Mouse (Mus musculus): Measurements from ENCODE around the gene Rpl36. TPM values are rescaled to one million over a fixed set of nuclear protein-coding genes. Genes with fewer than 3 reads are reported as not detected.
"Not testable (repeated sequence)": the region's sequence is repeated elsewhere in the genome, so short reads cannot be mapped to it uniquely, and the experiment has no call there.

The Rpl36 gene
- polyA plus RNA-seq, 1 experiment from 2014 or later = 1,263 TPM

DNA sequence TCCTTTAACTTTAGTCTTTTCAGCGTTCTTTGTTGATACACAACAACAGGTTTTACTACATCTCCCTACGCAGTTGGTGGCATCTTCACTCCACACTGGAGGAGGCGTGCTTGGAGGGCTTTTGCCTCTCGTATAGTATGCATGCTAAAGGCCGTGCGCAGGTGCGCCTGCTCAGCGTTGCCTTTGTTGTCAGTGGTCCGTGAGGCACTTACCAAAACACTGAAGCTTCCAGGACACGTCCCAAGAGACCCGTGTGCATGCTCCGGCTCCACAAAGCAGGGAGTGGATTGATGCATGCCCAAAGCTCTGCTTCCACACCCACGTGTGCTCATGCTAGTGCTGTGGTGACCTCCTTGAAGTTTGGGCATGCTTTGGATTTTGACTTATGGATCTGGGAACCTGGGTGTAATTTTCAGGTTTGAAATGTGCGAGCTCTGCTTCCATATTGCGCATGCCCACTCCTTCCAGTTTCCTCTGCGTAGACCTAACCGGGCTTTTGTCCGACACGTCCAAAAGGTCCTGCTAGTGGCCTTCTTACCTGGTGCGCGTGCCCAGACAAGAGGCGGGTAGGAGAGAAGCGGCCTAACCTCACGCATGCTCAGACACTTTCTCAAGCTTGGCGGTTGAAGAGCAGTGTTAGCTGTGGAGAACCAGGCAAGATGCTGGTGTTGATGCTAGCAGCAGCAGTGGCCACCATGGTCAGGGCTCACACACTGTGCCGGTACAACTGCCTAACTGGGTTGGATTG lies 14.5 kb downstream of the Rpl36 start, which contains the start of gene Catsperd:
TSS of gene Catsperd (plus strand) at position 614 of the 748 bp plus-strand sequence.
- whole genome bisulfite sequencing = 12% methylated on average over 26 of the region's 26 CpGs
- DNase-seq (ENCODE audit: low spot score) (peak; percentile 47), ATAC-seq (ENCODE audit: low FRiP score) (peak; percentile 38; the same call in 1 of the 2 replicates)
- Histone ChIP-seq H3K9ac (peak within 1 kb of the TSS; percentile 34), H3K9me3 (ENCODE audit: control insufficient read depth, low read length) (no peaks in the 10 kb centered on the region), H3K27ac (peak within 1 kb of the TSS; percentile 78), H3K27me3 (ENCODE audit: control insufficient read depth, insufficient read depth, low read length) (no peaks in the 10 kb centered on the region), H3K36me3 (replicated peaks; ENCODE audit: control insufficient read depth, insufficient read depth) (peaks cover 9% of the 10 kb centered on the region; the same call in 1 of the 2 replicates), H3K4me3 (replicated peaks; ENCODE audit: low read length) (peak within 1 kb of the TSS; percentile 61), H3K4me2 (replicated peaks) (peak within 1 kb of the TSS; percentile 67), H3K4me1 (replicated peaks; ENCODE audit: control insufficient read depth, insufficient read depth, low read length) (peaks cover 17% of the 10 kb centered on the region)

DNA sequence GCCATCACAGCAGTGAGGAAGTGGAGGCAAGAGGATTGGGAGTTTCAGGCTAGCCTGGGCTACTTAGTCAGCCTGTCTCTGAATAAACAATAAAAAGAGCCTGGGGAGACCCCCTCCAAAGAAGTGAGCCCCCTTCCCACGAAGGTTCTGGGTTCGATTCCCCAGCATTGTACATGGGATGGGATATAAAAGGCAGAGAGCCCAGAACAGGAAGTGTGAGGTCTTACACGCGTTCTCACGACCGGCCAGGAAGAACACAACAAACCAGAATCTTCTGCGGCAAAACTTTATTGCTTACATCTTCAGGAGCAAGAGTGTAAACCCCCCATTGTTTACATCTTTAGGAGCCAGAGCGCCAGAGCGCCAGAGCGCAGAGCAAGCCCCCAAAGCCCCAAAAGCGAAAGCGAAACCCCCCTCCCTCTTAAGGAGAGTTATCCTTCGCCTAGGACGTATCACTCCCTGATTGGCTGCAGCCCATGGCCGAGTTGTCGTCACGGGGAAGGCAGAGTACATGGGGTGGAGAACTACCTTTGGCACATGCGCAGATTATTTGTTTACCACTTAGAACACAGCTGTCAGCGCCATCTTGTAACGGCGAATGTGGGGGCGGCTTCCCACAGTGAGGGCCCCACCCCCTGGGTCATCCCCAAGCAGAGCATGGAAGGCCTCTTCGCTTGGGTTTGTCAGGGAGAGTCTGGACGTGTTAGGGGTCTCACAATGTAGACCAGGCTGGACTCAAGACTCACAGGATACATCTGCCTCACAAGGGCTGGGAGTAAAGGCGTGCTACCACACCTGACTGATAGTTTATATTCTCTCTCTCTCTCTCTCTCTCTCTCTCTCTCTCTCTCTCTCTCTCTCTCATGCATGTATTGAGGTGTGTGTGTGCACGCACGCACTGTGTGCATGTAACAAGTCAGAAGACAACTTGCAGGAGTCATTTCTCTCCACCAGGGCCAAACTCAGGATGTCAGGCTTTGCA lies 16.9 kb downstream of the Rpl36 start:
- H3K9me3 ChIP-seq (ENCODE audit: control insufficient read depth, low read length); DNase-seq (ENCODE audit: low spot score); H3K9ac ChIP-seq; ATAC-seq (ENCODE audit: low FRiP score); H3K4me2 ChIP-seq (replicated peaks); H3K4me3 ChIP-seq (replicated peaks; ENCODE audit: low read length); H3K36me3 ChIP-seq (replicated peaks; ENCODE audit: control insufficient read depth, insufficient read depth); H3K27me3 ChIP-seq (ENCODE audit: control insufficient read depth, insufficient read depth, low read length); H3K27ac ChIP-seq: not testable (repeated sequence)
- WGBS = 89% methylated on average over 27 of the region's 27 CpGs
- H3K4me1 ChIP-seq (replicated peaks; ENCODE audit: control insufficient read depth, insufficient read depth, low read length) = peaks cover 17% of the 10 kb centered on the region

DNA sequence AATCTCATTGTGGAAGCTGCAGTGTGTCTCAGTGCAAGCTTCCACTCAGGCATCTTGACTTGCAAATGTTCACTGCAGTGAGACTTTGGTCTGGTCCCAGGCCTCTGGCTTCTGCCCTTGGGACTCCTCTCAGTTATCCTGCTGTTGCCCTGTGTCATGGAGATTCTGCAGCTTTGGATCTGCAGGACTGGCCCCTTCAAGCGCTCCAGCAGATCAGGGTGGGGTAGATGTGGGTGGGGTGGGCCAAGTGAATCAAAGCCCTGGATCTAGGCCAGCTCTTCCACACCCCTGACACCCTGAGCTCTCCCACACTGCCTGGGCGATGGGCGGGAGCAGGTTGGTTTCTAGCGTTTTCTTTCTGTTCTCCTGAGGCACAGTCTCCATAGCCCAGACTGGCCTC lies 18.6 kb downstream of the Rpl36 start:
- H3K9me3 ChIP-seq (ENCODE audit: control insufficient read depth, low read length) = no peaks in the 10 kb centered on the region
- no peak overlapping the region for H3K27ac ChIP-seq
- H3K4me3 ChIP-seq (replicated peaks; ENCODE audit: low read length) = no peak overlapping the region
- 58% methylated on average over 4 of the region's 4 CpGs for WGBS
- no peaks in the 10 kb centered on the region for H3K36me3 ChIP-seq (replicated peaks; ENCODE audit: control insufficient read depth, insufficient read depth)
- no peak overlapping the region for H3K4me2 ChIP-seq (replicated peaks)
- H3K4me1 ChIP-seq (replicated peaks; ENCODE audit: control insufficient read depth, insufficient read depth, low read length) = peaks cover 6% of the 10 kb centered on the region; the same call in 1 of the 2 replicates
- no peak overlapping the region for H3K9ac ChIP-seq
- no peak for ATAC-seq (ENCODE audit: low FRiP score)
- no peak for DNase-seq (ENCODE audit: low spot score)
- H3K27me3 ChIP-seq (ENCODE audit: control insufficient read depth, insufficient read depth, low read length) = no peaks in the 10 kb centered on the region

DNA sequence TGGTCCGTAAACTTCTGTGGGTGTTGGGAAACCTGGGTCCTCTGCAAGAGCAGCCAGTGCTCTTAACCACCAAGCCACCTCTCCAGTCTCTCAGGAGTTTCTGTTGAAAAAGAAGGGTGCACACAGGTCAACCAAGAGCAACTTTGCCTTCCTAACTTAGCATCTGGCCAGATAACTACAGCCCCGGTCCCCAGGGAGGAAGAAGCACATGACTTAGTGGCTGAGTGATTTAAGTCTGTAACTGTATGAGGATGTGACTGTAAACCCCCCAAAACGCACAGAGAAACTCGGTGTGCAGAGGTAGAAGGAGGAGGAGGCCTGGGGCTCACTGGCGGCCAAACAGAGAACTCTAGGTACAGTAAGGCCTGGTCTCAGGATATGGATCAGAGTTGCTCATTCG lies 20.8 kb downstream of the Rpl36 start:
- H3K27ac ChIP-seq = no peak overlapping the region
- 85% methylated on average over 6 of the region's 6 CpGs for WGBS

DNA sequence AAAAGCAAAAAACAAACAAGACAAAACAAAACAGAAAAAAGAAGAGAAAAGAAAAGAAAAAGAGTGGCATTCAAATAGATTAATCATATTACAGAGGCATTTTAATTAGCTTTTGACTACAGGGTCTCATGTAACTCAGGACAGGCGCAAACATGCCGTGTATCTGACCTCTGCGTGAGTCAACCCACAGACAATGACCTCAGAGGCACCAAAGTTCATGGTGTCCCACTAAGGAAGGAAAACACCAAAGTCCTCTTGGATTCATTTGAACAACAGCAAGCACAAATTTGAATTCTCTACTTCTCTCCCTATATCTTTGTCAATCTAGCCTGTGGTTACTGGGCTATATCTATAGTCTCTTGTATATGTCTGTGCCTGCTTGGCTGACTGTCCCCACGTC lies 30.0 kb downstream of the Rpl36 start:
- Histone ChIP-seq H3K27me3 (ENCODE audit: control insufficient read depth, insufficient read depth, low read length) (no peaks in the 10 kb centered on the region), H3K27ac (no peak overlapping the region), H3K9ac (no peak overlapping the region), H3K36me3 (replicated peaks; ENCODE audit: control insufficient read depth, insufficient read depth) (no peaks in the 10 kb centered on the region), H3K4me1 (replicated peaks; ENCODE audit: control insufficient read depth, insufficient read depth, low read length) (no peaks in the 10 kb centered on the region), H3K9me3 (ENCODE audit: control insufficient read depth, low read length) (no peaks in the 10 kb centered on the region), H3K4me2 (replicated peaks) (no peak overlapping the region), H3K4me3 (replicated peaks; ENCODE audit: low read length) (no peak overlapping the region)
- ATAC-seq (ENCODE audit: low FRiP score) (no peak), DNase-seq (ENCODE audit: low spot score) (no peak)
- WGBS = 81% methylated on average over 4 of the region's 4 CpGs

More for the DNA sequence above, 20.8 kb downstream of the Rpl36 start:
- DNase-seq (ENCODE audit: low spot score) = no peak
- Histone ChIP-seq H3K4me2 (replicated peaks) (no peak overlapping the region), H3K4me1 (replicated peaks; ENCODE audit: control insufficient read depth, insufficient read depth, low read length) (no peaks in the 10 kb centered on the region), H3K9me3 (ENCODE audit: control insufficient read depth, low read length) (no peaks in the 10 kb centered on the region), H3K4me3 (replicated peaks; ENCODE audit: low read length) (no peak overlapping the region), H3K36me3 (replicated peaks; ENCODE audit: control insufficient read depth, insufficient read depth) (no peaks in the 10 kb centered on the region), H3K27me3 (ENCODE audit: control insufficient read depth, insufficient read depth, low read length) (no peaks in the 10 kb centered on the region), H3K9ac (no peak overlapping the region)
- ATAC-seq (ENCODE audit: low FRiP score) = no peak

DNA sequence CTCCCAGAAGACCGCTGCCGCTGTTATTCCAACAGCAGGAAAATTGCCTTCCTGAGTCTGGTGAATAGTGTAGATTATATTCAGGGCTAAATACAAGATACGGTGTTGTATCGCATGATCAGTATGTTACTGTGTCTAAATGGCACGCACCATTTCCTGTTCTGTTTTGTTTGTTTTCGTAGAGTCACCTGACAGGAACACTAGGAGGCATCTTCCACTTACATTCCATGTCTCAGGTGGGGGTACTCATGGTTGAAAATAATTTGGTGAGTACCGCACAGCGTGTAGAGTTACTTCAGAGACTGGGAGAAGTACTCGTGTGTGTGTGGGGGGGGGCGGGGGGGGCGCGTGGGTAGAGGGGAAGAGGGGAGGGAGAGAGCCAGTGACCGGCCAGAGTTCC lies 34.3 kb downstream of the Rpl36 start:
- H3K4me2 ChIP-seq (replicated peaks) = no peak overlapping the region
- 69% methylated on average over 11 of the region's 13 CpGs for WGBS
- H3K4me3 ChIP-seq (replicated peaks; ENCODE audit: low read length) = no peak overlapping the region
- H3K9ac ChIP-seq = no peak overlapping the region
- no peak for DNase-seq (ENCODE audit: low spot score)
- H3K9me3 ChIP-seq (ENCODE audit: control insufficient read depth, low read length) = no peaks in the 10 kb centered on the region
- no peaks in the 10 kb centered on the region for H3K4me1 ChIP-seq (replicated peaks; ENCODE audit: control insufficient read depth, insufficient read depth, low read length)
- no peaks in the 10 kb centered on the region for H3K36me3 ChIP-seq (replicated peaks; ENCODE audit: control insufficient read depth, insufficient read depth)
- H3K27me3 ChIP-seq (ENCODE audit: control insufficient read depth, insufficient read depth, low read length) = no peaks in the 10 kb centered on the region
- H3K27ac ChIP-seq = no peak overlapping the region
- no peak for ATAC-seq (ENCODE audit: low FRiP score)

DNA sequence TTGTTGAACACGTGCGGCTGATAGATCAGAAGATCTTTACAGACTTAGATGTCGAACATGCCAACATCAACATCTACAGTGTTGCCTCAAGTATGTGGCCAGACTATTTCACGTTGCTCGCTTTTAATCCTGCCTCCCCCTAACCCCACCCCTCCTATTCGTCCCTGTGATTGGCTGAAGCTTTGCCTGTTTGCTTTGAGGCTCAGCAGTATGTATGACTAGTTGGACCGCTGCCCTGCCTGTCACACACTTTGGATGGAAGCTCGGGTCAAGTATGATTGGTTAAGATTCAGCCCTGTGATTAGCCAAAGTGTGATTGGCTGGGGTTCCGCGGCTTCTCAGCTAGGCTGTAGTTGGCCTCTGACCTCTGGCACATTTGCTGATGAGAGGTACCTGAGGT lies 38.6 kb downstream of the Rpl36 start:
- Histone ChIP-seq H3K36me3 (replicated peaks; ENCODE audit: control insufficient read depth, insufficient read depth) (no peaks in the 10 kb centered on the region), H3K4me1 (replicated peaks; ENCODE audit: control insufficient read depth, insufficient read depth, low read length) (no peaks in the 10 kb centered on the region), H3K4me2 (replicated peaks) (no peak overlapping the region), H3K4me3 (replicated peaks; ENCODE audit: low read length) (no peak overlapping the region), H3K27ac (no peak overlapping the region), H3K9ac (no peak overlapping the region), H3K9me3 (ENCODE audit: control insufficient read depth, low read length) (no peaks in the 10 kb centered on the region), H3K27me3 (ENCODE audit: control insufficient read depth, insufficient read depth, low read length) (no peaks in the 10 kb centered on the region)
- ATAC-seq (ENCODE audit: low FRiP score) (peak; percentile 21; the same call in 1 of the 2 replicates), DNase-seq (ENCODE audit: low spot score) (no peak)
- 40% methylated on average over 10 of the region's 10 CpGs for WGBS

DNA sequence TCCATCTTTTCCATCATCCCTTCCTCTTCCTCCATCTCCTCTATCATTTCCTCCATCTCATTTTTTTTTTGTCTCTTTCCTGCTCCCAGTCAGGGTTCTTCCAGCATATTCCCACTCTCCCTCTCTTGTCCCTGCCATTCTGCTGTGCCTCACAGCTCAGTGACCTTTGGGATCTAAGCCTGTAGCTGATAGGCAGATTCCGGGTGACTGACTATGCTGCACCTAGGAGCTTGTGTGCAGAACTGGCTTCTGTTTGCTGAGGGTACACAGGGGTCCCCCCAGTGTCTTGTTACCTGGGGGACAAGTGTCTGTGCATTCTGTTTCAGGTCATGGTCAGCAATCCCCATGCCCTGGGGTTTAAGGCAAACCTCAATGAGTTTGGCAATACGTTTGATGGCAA lies 41.6 kb downstream of the Rpl36 start:
- Histone ChIP-seq H3K4me3 (replicated peaks; ENCODE audit: low read length) (no peak overlapping the region), H3K4me1 (replicated peaks; ENCODE audit: control insufficient read depth, insufficient read depth, low read length) (no peaks in the 10 kb centered on the region), H3K27ac (no peak overlapping the region), H3K27me3 (ENCODE audit: control insufficient read depth, insufficient read depth, low read length) (no peaks in the 10 kb centered on the region), H3K9ac (no peak overlapping the region), H3K4me2 (replicated peaks) (no peak overlapping the region), H3K36me3 (replicated peaks; ENCODE audit: control insufficient read depth, insufficient read depth) (no peaks in the 10 kb centered on the region), H3K9me3 (ENCODE audit: control insufficient read depth, low read length) (no peaks in the 10 kb centered on the region)
- DNase-seq (ENCODE audit: low spot score) (no peak), ATAC-seq (ENCODE audit: low FRiP score) (no peak)
- WGBS = 77% methylated on average over 2 of the region's 2 CpGs

DNA sequence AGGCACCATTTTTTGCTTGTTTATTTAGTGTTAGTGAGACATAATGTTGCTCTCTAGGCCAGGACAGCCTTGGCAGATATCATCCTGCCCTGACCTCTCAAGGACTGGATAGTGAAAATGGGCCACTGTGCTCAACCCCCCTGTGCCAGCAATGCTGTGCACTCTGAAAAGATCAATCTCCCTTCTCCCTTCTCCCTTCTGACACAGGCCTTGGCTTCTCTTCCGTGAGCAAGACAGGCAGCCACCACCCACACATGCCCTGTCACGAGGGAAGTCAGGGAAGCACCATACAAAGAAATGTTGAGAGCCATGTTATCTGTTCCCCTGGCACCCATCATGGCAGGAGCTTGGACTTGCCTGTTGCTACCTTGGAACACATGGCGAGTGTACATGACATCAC lies 42.1 kb downstream of the Rpl36 start:
- H3K4me2 ChIP-seq (replicated peaks) = no peak overlapping the region
- H3K4me1 ChIP-seq (replicated peaks; ENCODE audit: control insufficient read depth, insufficient read depth, low read length) = no peaks in the 10 kb centered on the region
- H3K9me3 ChIP-seq (ENCODE audit: control insufficient read depth, low read length) = no peaks in the 10 kb centered on the region
- 86% methylated on average over 3 of the region's 3 CpGs for WGBS
- H3K36me3 ChIP-seq (replicated peaks; ENCODE audit: control insufficient read depth, insufficient read depth) = no peaks in the 10 kb centered on the region
- ATAC-seq (ENCODE audit: low FRiP score) = no peak
- no peak overlapping the region for H3K27ac ChIP-seq
- DNase-seq (ENCODE audit: low spot score) = no peak
- no peak overlapping the region for H3K4me3 ChIP-seq (replicated peaks; ENCODE audit: low read length)
- H3K9ac ChIP-seq = no peak overlapping the region
- no peaks in the 10 kb centered on the region for H3K27me3 ChIP-seq (ENCODE audit: control insufficient read depth, insufficient read depth, low read length)

Measured in hindbrain, embryonic 14.5 days (tissue).